Mouse (Mus musculus) liver, adult 2 months (tissue): ENCODE results near the gene Rab25. TPM values are rescaled to one million over a fixed set of nuclear protein-coding genes. Genes with fewer than 3 reads are reported as not detected.
A peak's percentile ranks its signal among the peaks of the same experiment; 100 is the strongest.
"Not testable (repeated sequence)": the region's sequence is repeated elsewhere in the genome, so short reads cannot be mapped to it uniquely, and the experiment has no call there.

Experiments used
- DNase-seq: peaks from one replicate; pipeline ENCODE4 v3.0.0-alpha.2; 2011; ENCODE audit warnings: low read depth, low spot score; ENCODE audit errors: extremely low read depth
- H3K27ac ChIP-seq: fragments of 200-500 bp; replicated peaks from 2 replicates; pipeline ENCODE4 v1.5.1; 2012; ENCODE audit warnings: low read depth, mild to moderate bottlenecking, control low read depth, inconsistent platforms, low read length; ENCODE audit not compliant: insufficient read depth
- H3K27me3 ChIP-seq: fragments of 200-500 bp; 2 replicates; pipeline ENCODE4 v1.6.1; 2012; ENCODE audit warnings: mild to moderate bottlenecking, moderate library complexity, low read length, inconsistent platforms; ENCODE audit not compliant: control insufficient read depth, insufficient read depth
- H3K36me3 ChIP-seq: fragments of 200-500 bp; 2 replicates; pipeline ENCODE4 v1.6.1; 2012; ENCODE audit warnings: low read length, inconsistent platforms; ENCODE audit not compliant: control insufficient read depth, insufficient read depth
- H3K4me1 ChIP-seq: fragments of 200-500 bp; 2 replicates; pipeline ENCODE4 v1.6.1; 2011; ENCODE audit warnings: low read length; ENCODE audit not compliant: control insufficient read depth, insufficient read depth
- H3K4me3 ChIP-seq: fragments of 200-500 bp; 2 replicates; pipeline ENCODE4 v1.5.1; 2011; ENCODE audit warnings: low read depth, mild to moderate bottlenecking, control low read depth, low read length, moderate library complexity; ENCODE audit not compliant: insufficient read depth
- H3K79me2 ChIP-seq: fragments of 200-500 bp; 2 replicates; pipeline ENCODE4 v1.6.1; 2012; ENCODE audit warnings: inconsistent platforms, mild to moderate bottlenecking, low read length, moderate library complexity; ENCODE audit not compliant: control insufficient read depth, insufficient read depth
- H3K9ac ChIP-seq: fragments of 200-500 bp; 2 replicates; pipeline ENCODE4 v1.6.1; 2012; ENCODE audit warnings: low read depth, mild to moderate bottlenecking, control low read depth, inconsistent platforms, low read length
- CTCF ChIP-seq: fragments of 200-500 bp; IDR thresholded peaks from 2 replicates; pipeline ENCODE4 v1.5.1; 2011; ENCODE audit warnings: low read depth, low read length, control low read depth
- POLR2A ChIP-seq: fragments of 200-500 bp; IDR thresholded peaks from 2 replicates; pipeline ENCODE4 v1.6.1; 2011; ENCODE audit warnings: low read length, control low read depth; ENCODE audit not compliant: insufficient read depth; ENCODE audit errors: extremely low read depth
- WGBS: fragments of 180-500 bp; shearing (Covaris S2); methylation state at CpG from one replicate; pipeline ENCODE4 v1.1.7; 2018; 5-methylcytosine and 5-hydroxymethylcytosine counted together
- polyA plus RNA-seq: library from polyadenylated mRNA; depleted of rRNA; stranded (reverse); fragments of >200 nt; gene quantifications from 2 replicates; pipeline ENCODE4 v1.2.3, GENCODE M21; 2012; rRNA removed
- total RNA-seq: library from RNA; depleted of rRNA; stranded (reverse); fragments of >200 nt; gene quantifications from 2 replicates; pipeline ENCODE4 v1.2.3, GENCODE M21; 2014; rRNA removed

The Rab25 gene
- total RNA-seq (0.18 and 0.20 TPM in 2 replicates), polyA plus RNA-seq (0.32 and 0.46 TPM in 2 replicates)

GRCm38 (mm10) chr3:88548180-88548917 is at the start of gene Rab25:
TSS of gene Rab25 (minus strand) at chr3:88548300.
- WGBS, result 88% methylated on average over 18 of the region's 18 CpGs
- peaks cover 6% of the 10 kb centered on the region for H3K4me1 ChIP-seq
- H3K4me3 ChIP-seq, result no peak within 1 kb of the TSS
- DNase-seq, result no peak
- H3K79me2 ChIP-seq, result no peaks in the 10 kb centered on the region
- H3K9ac ChIP-seq, result no peak within 1 kb of the TSS
- TF ChIP-seq POLR2A, result no peak
- no peak for TF ChIP-seq CTCF
- H3K27me3 ChIP-seq, result no peaks in the 10 kb centered on the region
- H3K36me3 ChIP-seq, result no peaks in the 10 kb centered on the region
- H3K27ac ChIP-seq, result no peak within 1 kb of the TSS

GRCm38 (mm10) chr3:88596547-88596946 is 48.4 kb upstream of the Rab25 start:
- not testable (repeated sequence) for DNase-seq, H3K4me1 ChIP-seq, H3K36me3 ChIP-seq, H3K27me3 ChIP-seq, H3K27ac ChIP-seq, H3K79me2 ChIP-seq, H3K4me3 ChIP-seq, H3K9ac ChIP-seq
- WGBS, result 92% methylated on average over 4 of the region's 4 CpGs

- Histone ChIP-seq H3K4me3 (no peak overlapping the region), H3K36me3 (no peaks in the 10 kb centered on the region), H3K9ac (no peak overlapping the region), H3K79me2 (no peaks in the 10 kb centered on the region), H3K4me1 (peaks cover 12% of the 10 kb centered on the region), H3K27ac (no peak overlapping the region), H3K27me3 (no peaks in the 10 kb centered on the region)
- no peak for TF ChIP-seq POLR2A
- TF ChIP-seq CTCF, result no peak
- peak; percentile 53 for DNase-seq
- WGBS, result 79% methylated on average over 10 of the region's 10 CpGs
Measured at GRCm38 (mm10) chr3:88593893-88594580, 45.9 kb upstream of the Rab25 start.

GRCm38 (mm10) chr3:88592942-88593576 is 45.0 kb upstream of the Rab25 start:
- Histone ChIP-seq H3K9ac (no peak overlapping the region), H3K27ac (no peak overlapping the region), H3K4me1 (peaks cover 12% of the 10 kb centered on the region), H3K36me3 (peaks cover 2% of the 10 kb centered on the region; the same call in 1 of the 2 replicates), H3K4me3 (no peak overlapping the region), H3K27me3 (no peaks in the 10 kb centered on the region), H3K79me2 (no peaks in the 10 kb centered on the region)
- WGBS, result 62% methylated on average over 10 of the region's 10 CpGs
- DNase-seq, result no peak
- TF ChIP-seq POLR2A (no peak), CTCF (no peak)

- 4% methylated on average over 9 of the region's 9 CpGs for WGBS
- Histone ChIP-seq H3K79me2 (no peaks in the 10 kb centered on the region), H3K27me3 (no peaks in the 10 kb centered on the region), H3K36me3 (peaks cover 9% of the 10 kb centered on the region), H3K9ac (peak overlapping the region; percentile 54), H3K4me3 (peak overlapping the region; percentile 49), H3K4me1 (peaks cover 12% of the 10 kb centered on the region), H3K27ac (peak overlapping the region; percentile 67)
- DNase-seq, result peak; percentile 82
- TF ChIP-seq CTCF (peak; percentile 53), POLR2A (no peak)
Measured at GRCm38 (mm10) chr3:88591950-88592731, 44.0 kb upstream of the Rab25 start.
